Mouse (Mus musculus): Measurements from ENCODE around the gene Fktn. TPM values are rescaled to one million over a fixed set of nuclear protein-coding genes. Genes with fewer than 3 reads are reported as not detected.
"Not testable (repeated sequence)": the region's sequence is repeated elsewhere in the genome, so short reads cannot be mapped to it uniquely, and the experiment has no call there.

Fktn gene
- polyA plus RNA-seq, 1 experiment = 11.2 TPM

- Histone ChIP-seq H3K27ac (ENCODE audit: insufficient read depth, low read length) (no peak overlapping the region), H3K4me1 (ENCODE audit: control insufficient read depth, insufficient read depth, low read length) (peaks cover 3% of the 10 kb centered on the region; the same call in 1 of the 2 replicates), H3K4me3 (ENCODE audit: insufficient read depth, low read length) (no peak overlapping the region)
- no peak for TF ChIP-seq CTCF (IDR thresholded peaks at IDR 0.05; ENCODE audit: borderline replicate concordance, insufficient read depth, low read length)
- TF ChIP-seq POLR2A (IDR thresholded peaks at IDR 0.05; ENCODE audit: low read depth, low read length) = no peak
Observed at GRCm38 (mm10) chr4:53794257-53794966, 80.6 kb downstream of the Fktn start.

- TF ChIP-seq POLR2A (IDR thresholded peaks at IDR 0.05; ENCODE audit: low read depth, low read length) = no peak
- no peak for TF ChIP-seq CTCF (IDR thresholded peaks at IDR 0.05; ENCODE audit: borderline replicate concordance, insufficient read depth, low read length)
- H3K27ac ChIP-seq (ENCODE audit: insufficient read depth, low read length) = no peak overlapping the region
- H3K4me1 ChIP-seq (ENCODE audit: control insufficient read depth, insufficient read depth, low read length) = peaks cover 3% of the 10 kb centered on the region; the same call in 1 of the 2 replicates
- H3K4me3 ChIP-seq (ENCODE audit: insufficient read depth, low read length) = no peak overlapping the region
Observed at GRCm38 (mm10) chr4:53795086-53795485, 81.3 kb downstream of the Fktn start.

GRCm38 (mm10) chr4:53795706-53796105 is 81.9 kb downstream of the Fktn start:
- Histone ChIP-seq H3K27ac (ENCODE audit: insufficient read depth, low read length) (no peak overlapping the region), H3K4me1 (ENCODE audit: control insufficient read depth, insufficient read depth, low read length) (peaks cover 3% of the 10 kb centered on the region; the same call in 1 of the 2 replicates), H3K4me3 (ENCODE audit: insufficient read depth, low read length) (no peak overlapping the region)
- no peak for TF ChIP-seq CTCF (IDR thresholded peaks at IDR 0.05; ENCODE audit: borderline replicate concordance, insufficient read depth, low read length)
- no peak for TF ChIP-seq POLR2A (IDR thresholded peaks at IDR 0.05; ENCODE audit: low read depth, low read length)

GRCm38 (mm10) chr4:53796865-53797772 is 83.3 kb downstream of the Fktn start:
- TF ChIP-seq CTCF (IDR thresholded peaks at IDR 0.05; ENCODE audit: borderline replicate concordance, insufficient read depth, low read length) = no peak
- no peak for TF ChIP-seq POLR2A (IDR thresholded peaks at IDR 0.05; ENCODE audit: low read depth, low read length)
- Histone ChIP-seq H3K4me1 (ENCODE audit: control insufficient read depth, insufficient read depth, low read length) (peaks cover 3% of the 10 kb centered on the region; the same call in 1 of the 2 replicates), H3K27ac (ENCODE audit: insufficient read depth, low read length) (no peak overlapping the region), H3K4me3 (ENCODE audit: insufficient read depth, low read length) (no peak overlapping the region)

- TF ChIP-seq CTCF (IDR thresholded peaks at IDR 0.05; ENCODE audit: borderline replicate concordance, insufficient read depth, low read length) (no peak), POLR2A (IDR thresholded peaks at IDR 0.05; ENCODE audit: low read depth, low read length) (no peak)
- H3K27ac ChIP-seq (ENCODE audit: insufficient read depth, low read length) = peak overlapping the region; percentile 59
- no peak overlapping the region for H3K4me3 ChIP-seq (ENCODE audit: insufficient read depth, low read length)
- H3K4me1 ChIP-seq (ENCODE audit: control insufficient read depth, insufficient read depth, low read length) = peaks cover 3% of the 10 kb centered on the region; the same call in 1 of the 2 replicates
Observed at GRCm38 (mm10) chr4:53798896-53799676, 85.3 kb downstream of the Fktn start.

GRCm38 (mm10) chr4:53799753-53800152 is 86.0 kb downstream of the Fktn start:
- Histone ChIP-seq H3K4me3 (ENCODE audit: insufficient read depth, low read length) (no peak overlapping the region), H3K4me1 (ENCODE audit: control insufficient read depth, insufficient read depth, low read length) (peaks cover 3% of the 10 kb centered on the region; the same call in 1 of the 2 replicates), H3K27ac (ENCODE audit: insufficient read depth, low read length) (peak overlapping the region; percentile 21)
- no peak for TF ChIP-seq CTCF (IDR thresholded peaks at IDR 0.05; ENCODE audit: borderline replicate concordance, insufficient read depth, low read length)
- TF ChIP-seq POLR2A (IDR thresholded peaks at IDR 0.05; ENCODE audit: low read depth, low read length) = no peak

- not testable (repeated sequence) for H3K4me1 ChIP-seq (ENCODE audit: control insufficient read depth, insufficient read depth, low read length); H3K27ac ChIP-seq (ENCODE audit: insufficient read depth, low read length)
Observed at GRCm38 (mm10) chr4:53803674-53804073, 89.9 kb downstream of the Fktn start.

GRCm38 (mm10) chr4:53806428-53806827 is 92.6 kb downstream of the Fktn start:
- H3K27ac ChIP-seq (ENCODE audit: insufficient read depth, low read length); H3K4me3 ChIP-seq (ENCODE audit: insufficient read depth, low read length); H3K4me1 ChIP-seq (ENCODE audit: control insufficient read depth, insufficient read depth, low read length): not testable (repeated sequence)

More at GRCm38 (mm10) chr4:53803674-53804073, 89.9 kb downstream of the Fktn start:
- not testable (repeated sequence) for H3K4me3 ChIP-seq (ENCODE audit: insufficient read depth, low read length)

- Histone ChIP-seq H3K4me3 (ENCODE audit: insufficient read depth, low read length) (no peak overlapping the region), H3K27ac (ENCODE audit: insufficient read depth, low read length) (no peak overlapping the region), H3K4me1 (ENCODE audit: control insufficient read depth, insufficient read depth, low read length) (no peaks in the 10 kb centered on the region)
- no peak for TF ChIP-seq POLR2A (IDR thresholded peaks at IDR 0.05; ENCODE audit: low read depth, low read length)
- no peak for TF ChIP-seq CTCF (IDR thresholded peaks at IDR 0.05; ENCODE audit: borderline replicate concordance, insufficient read depth, low read length)
Observed at GRCm38 (mm10) chr4:53818320-53818719, 104.5 kb downstream of the Fktn start.

All from embryonic fibroblast, embryonic 13.5 days (primary cell).